Mouse (Mus musculus): ENCODE data around the gene Elp1.

Gene Elp1

GRCm38 (mm10) chr4:56702234-56702633 lies 99.9 kb downstream of the Elp1 start:
- DNase-seq (ENCODE audit: low spot score): peak; percentile 24

All from yolk sac, embryonic 10.5 days (tissue).